Mouse (Mus musculus) stomach, postnatal 0 days (tissue): ENCODE measurements around the gene Fbxw2. TPM values are rescaled to one million over a fixed set of nuclear protein-coding genes. Genes with fewer than 3 reads are reported as not detected.
"Not testable (repeated sequence)": the region's sequence is repeated elsewhere in the genome, so short reads cannot be mapped to it uniquely, and the experiment has no call there.

Source experiments
- ATAC-seq: fragments of 200-750 bp; cut with Nextera tagmentation; 2 replicates; pipeline ENCODE4 v1.8.0; 2017; ENCODE audit not compliant: low FRiP score, low TSS enrichment
- DNase-seq: peaks from one replicate; pipeline ENCODE4 v3.0.0-alpha.2; 2016; ENCODE audit warnings: low spot score
- H3K27ac ChIP-seq: fragments of 300-500 bp; sonication (generic); replicated peaks from 2 replicates; pipeline ENCODE4 v1.5.1; 2014; ENCODE audit warnings: mild to moderate bottlenecking, control low read depth
- H3K27me3 ChIP-seq: fragments of 300-500 bp; sonication (generic); 2 replicates; pipeline ENCODE4 v1.6.1; 2014; ENCODE audit warnings: low read length; ENCODE audit not compliant: control insufficient read depth, insufficient read depth
- H3K36me3 ChIP-seq: fragments of 300-500 bp; sonication (generic); 2 replicates; pipeline ENCODE4 v1.6.1; 2014; ENCODE audit warnings: low read length, mixed read lengths; ENCODE audit not compliant: control insufficient read depth, insufficient read depth
- H3K4me1 ChIP-seq: fragments of 300-500 bp; sonication (generic); replicated peaks from 2 replicates; pipeline ENCODE4 v1.6.1; 2014; ENCODE audit warnings: antibody characterized with exemption; ENCODE audit not compliant: control insufficient read depth, insufficient read depth
- H3K4me2 ChIP-seq: fragments of 300-500 bp; sonication (generic); replicated peaks from 2 replicates; pipeline ENCODE4 v1.6.1; 2014; ENCODE audit warnings: low read depth, mild to moderate bottlenecking, control low read depth, moderate library complexity
- H3K4me3 ChIP-seq: fragments of 300-500 bp; sonication (generic); 2 replicates; pipeline ENCODE4 v1.5.1; 2014; ENCODE audit warnings: low read depth, low read length, control low read depth
- H3K9ac ChIP-seq: fragments of 300-500 bp; sonication (generic); 2 replicates; pipeline ENCODE4 v1.6.1; 2014; ENCODE audit warnings: mild to moderate bottlenecking, low read length, control low read depth, mixed read lengths
- H3K9me3 ChIP-seq: fragments of 300-500 bp; sonication (generic); 2 replicates; pipeline ENCODE4 v1.6.1; 2016; ENCODE audit warnings: low read length; ENCODE audit not compliant: control insufficient read depth
- CTCF ChIP-seq: IDR thresholded peaks from 2 replicates; pipeline ENCODE4 v1.5.1; 2016; ENCODE audit warnings: antibody characterized with exemption, low read depth, mild to moderate bottlenecking, moderate library complexity
- EP300 ChIP-seq: optimal IDR thresholded peaks from 2 replicates; pipeline ENCODE3; 2016; ENCODE audit warnings: antibody characterized with exemption
- WGBS: fragments of 180-500 bp; shearing (Covaris S2); extraction: QIAGEN DNeasy Blood & Tissue Kit; methylation state at CpG from one replicate; pipeline ENCODE4 v1.1.7; 2014; 5-methylcytosine and 5-hydroxymethylcytosine counted together
- polyA plus RNA-seq: library from polyadenylated mRNA; unstranded; fragments of >200 nt; fragmentation: Nextera tagmentation; extraction: Ambion mirVana; gene quantifications from 2 replicates; pipeline ENCODE4 v1.2.1, GENCODE M21; 2015

The Fbxw2 gene
- polyA plus RNA-seq, 1 experiment from 2014 or later = 54.2 TPM

DNA sequence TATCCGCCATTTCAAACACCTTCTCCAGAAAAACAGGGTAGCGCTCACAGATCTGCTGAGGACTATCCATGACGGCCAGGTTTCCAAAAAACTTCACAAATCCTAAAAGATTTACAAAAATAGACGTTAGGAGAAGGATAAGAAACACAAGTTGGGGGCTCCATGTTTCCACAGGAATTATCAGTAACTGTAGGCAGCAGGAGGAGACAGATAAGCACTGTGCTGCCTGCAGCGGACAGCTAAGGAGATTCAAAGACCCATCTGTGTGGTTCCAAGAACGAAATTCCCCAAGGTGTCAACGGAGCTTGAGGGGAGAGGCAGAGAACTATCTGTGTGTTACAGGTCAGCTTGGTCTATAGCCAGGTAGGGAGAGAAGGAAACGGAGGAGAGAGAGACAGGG lies 31.6 kb upstream of the Fbxw2 start:
- DNase-seq = no peak
- Histone ChIP-seq H3K4me3 (no peak overlapping the region), H3K4me1 (no peaks in the 10 kb centered on the region), H3K36me3 (peaks cover 39% of the 10 kb centered on the region), H3K9me3 (no peaks in the 10 kb centered on the region), H3K27ac (no peak overlapping the region), H3K9ac (no peak overlapping the region), H3K4me2 (no peak overlapping the region), H3K27me3 (no peaks in the 10 kb centered on the region)
- ATAC-seq = no peak
- WGBS = 92% methylated on average over 8 of the region's 8 CpGs
- TF ChIP-seq CTCF (no peak), EP300 (no peak)

DNA sequence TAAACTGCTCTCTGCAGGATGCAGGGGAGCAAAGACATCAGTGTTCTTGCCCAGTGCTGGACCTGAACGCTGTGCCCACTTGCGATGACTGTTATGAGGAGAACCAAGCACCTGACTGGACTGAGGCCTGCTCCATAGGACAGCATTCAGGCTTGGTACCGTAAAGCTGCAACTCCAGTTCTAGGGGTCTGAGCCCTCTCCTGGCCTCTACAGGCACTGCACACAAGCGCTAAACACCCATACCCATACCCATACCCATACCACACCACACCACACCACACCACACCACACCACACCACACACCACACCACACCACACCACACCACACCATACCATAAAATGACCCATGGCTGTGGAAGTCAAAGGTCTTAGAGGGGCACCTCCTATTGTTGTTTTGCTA lies 29.2 kb upstream of the Fbxw2 start:
- TF ChIP-seq EP300 (no peak), CTCF (peak; percentile 56)
- 94% methylated on average over 4 of the region's 4 CpGs for WGBS
- Histone ChIP-seq H3K36me3 (peaks cover 45% of the 10 kb centered on the region), H3K9me3 (no peaks in the 10 kb centered on the region), H3K4me1 (no peaks in the 10 kb centered on the region), H3K27me3 (no peaks in the 10 kb centered on the region), H3K4me2 (no peak overlapping the region), H3K27ac (no peak overlapping the region), H3K9ac (no peak overlapping the region), H3K4me3 (no peak overlapping the region)
- no peak for DNase-seq
- no peak for ATAC-seq

DNA sequence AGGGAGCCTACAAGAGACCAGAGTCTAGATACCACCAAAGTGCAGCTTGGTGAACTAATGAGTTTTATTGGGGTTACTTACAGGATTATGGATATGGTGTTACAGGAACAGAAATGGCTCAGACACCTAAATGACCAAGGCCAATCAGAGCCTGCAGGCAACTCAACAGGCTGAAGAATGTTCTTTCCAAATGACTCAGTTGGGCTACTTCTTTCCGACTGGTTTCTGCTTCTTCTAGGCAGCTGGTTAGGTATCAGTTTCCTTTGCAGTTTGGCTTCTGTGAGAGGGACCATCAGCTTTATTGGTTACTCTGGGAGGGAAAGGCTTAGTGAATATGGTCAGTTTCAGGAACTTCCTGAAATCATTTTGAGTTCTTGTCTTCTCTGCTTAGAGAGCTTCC lies 21.6 kb upstream of the Fbxw2 start:
- no peaks in the 10 kb centered on the region for H3K4me1 ChIP-seq
- ATAC-seq (no peak), DNase-seq (no peak)
- no peak overlapping the region for H3K4me3 ChIP-seq
- H3K27ac ChIP-seq = no peak overlapping the region
- H3K9ac ChIP-seq = no peak overlapping the region
- 79% methylated on average over 1 of the region's 1 CpGs for WGBS
- H3K36me3 ChIP-seq = peaks cover 8% of the 10 kb centered on the region
- TF ChIP-seq CTCF (no peak), EP300 (no peak)
- no peaks in the 10 kb centered on the region for H3K27me3 ChIP-seq
- H3K4me2 ChIP-seq = no peak overlapping the region
- H3K9me3 ChIP-seq = no peaks in the 10 kb centered on the region

DNA sequence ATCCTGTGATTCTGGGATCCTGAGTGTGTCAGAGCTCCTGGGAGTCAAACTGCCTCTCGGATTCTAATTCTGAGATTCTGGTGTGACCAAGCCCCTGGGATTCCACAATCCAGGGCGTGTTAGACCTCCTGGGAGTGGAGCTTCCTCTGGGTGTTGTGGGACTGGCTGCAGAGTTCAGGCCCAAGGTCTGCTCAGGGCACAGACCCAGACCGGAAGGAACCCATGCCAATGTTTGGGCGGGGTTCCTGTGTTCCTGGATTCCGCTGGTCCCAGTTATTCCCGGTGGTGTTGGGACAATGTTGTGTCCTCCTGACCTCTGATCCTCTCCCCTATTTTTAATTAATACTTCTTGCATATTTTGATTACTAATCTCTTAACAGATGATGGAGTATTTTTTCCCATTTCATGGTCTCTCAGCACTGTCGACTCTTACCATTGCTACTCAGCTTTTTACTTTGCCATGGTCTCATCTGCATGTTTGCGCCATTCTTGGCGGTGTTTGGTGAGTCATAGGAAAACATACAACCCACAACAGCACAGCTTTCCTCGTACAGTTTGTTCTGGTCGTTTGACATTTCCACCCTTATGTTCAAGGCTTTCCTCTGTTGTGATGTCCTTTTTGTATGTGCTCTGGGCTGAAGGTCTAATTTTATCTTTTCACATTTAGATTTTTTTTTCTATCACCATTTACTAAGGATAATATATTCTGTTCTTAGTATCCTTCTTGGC lies 17.3 kb upstream of the Fbxw2 start:
- H3K4me3 ChIP-seq = no peak overlapping the region
- H3K4me2 ChIP-seq = no peak overlapping the region
- no peaks in the 10 kb centered on the region for H3K36me3 ChIP-seq
- no peak overlapping the region for H3K27ac ChIP-seq
- DNase-seq (no peak), ATAC-seq (no peak)
- no peaks in the 10 kb centered on the region for H3K4me1 ChIP-seq
- no peak for TF ChIP-seq EP300
- no peak overlapping the region for H3K9ac ChIP-seq
- H3K27me3 ChIP-seq = no peaks in the 10 kb centered on the region
- 75% methylated on average over 11 of the region's 11 CpGs for WGBS
- H3K9me3 ChIP-seq = no peaks in the 10 kb centered on the region

DNA sequence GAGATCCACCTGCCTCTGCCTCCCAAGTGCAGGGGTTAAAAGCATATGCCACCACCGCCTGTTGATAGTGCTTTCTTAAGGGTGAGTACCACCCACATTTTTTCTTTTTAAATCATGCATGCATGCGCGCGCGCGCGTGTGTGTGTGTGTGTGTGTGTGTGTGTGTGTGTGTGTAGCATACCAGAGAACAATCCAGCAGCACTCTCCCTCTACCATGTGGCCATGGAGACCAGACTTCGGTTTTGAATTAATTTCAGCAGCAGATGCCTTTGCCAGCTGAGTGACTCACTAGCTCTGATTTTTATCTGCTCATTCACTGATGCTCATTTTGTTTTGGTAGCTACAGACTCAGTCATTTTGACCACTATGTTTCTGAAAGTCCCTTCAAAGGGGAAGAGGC lies 15.6 kb upstream of the Fbxw2 start:
- Histone ChIP-seq H3K4me2 (no peak overlapping the region), H3K27ac (no peak overlapping the region), H3K4me3 (no peak overlapping the region), H3K4me1 (no peaks in the 10 kb centered on the region), H3K9ac (no peak overlapping the region), H3K36me3 (no peaks in the 10 kb centered on the region), H3K27me3 (no peaks in the 10 kb centered on the region), H3K9me3 (no peaks in the 10 kb centered on the region)
- ATAC-seq (no peak), DNase-seq (no peak)
- 84% methylated on average over 8 of the region's 8 CpGs for WGBS
- TF ChIP-seq EP300 (no peak), CTCF (no peak)

DNA sequence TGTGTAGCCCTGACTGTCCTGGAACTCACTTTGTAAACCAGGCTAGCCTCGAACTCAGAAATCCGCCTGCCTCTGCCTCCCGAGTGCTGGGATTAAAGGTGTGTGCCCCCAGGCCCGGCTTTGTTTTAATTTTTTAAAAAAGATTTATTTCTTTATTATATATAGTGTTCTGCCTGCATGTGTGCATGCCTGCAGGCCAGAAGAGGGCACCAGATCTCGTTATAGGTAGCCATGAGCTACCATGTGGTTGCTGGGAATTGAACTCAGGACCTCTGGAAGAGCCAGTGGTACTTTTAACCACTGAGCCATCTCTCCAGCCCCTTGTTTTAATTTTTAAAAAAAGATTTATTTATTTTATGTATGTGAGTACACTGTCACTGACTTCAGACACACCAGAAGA lies 14.0 kb upstream of the Fbxw2 start:
- H3K27me3 ChIP-seq, H3K9me3 ChIP-seq, ATAC-seq, DNase-seq, H3K4me3 ChIP-seq, H3K4me2 ChIP-seq, H3K9ac ChIP-seq, H3K27ac ChIP-seq, H3K36me3 ChIP-seq, H3K4me1 ChIP-seq: not testable (repeated sequence)
- TF ChIP-seq CTCF = peak; percentile 42
- WGBS = 77% methylated on average over 5 of the region's 5 CpGs
